Mouse (Mus musculus) limb, embryonic 10.5 days (tissue): ENCODE measurements at regions not wholly inside any gene's neighbourhood (a gene's known extent, or its start where the extent isn't known, plus 50 kb on each side); places are given as distances from the start of the nearest gene placed in this dataset.

ENCODE experiments used
- DNase-seq: peaks from one replicate; pipeline ENCODE4 v3.0.0-alpha.2; 2017; ENCODE audit warnings: low spot score
- H3K27ac ChIP-seq: fragments of 300-500 bp; sonication (generic); 2 replicates; pipeline ENCODE4 v1.5.1; 2016; ENCODE audit warnings: mild to moderate bottlenecking
- H3K27me3 ChIP-seq: fragments of 300-500 bp; sonication (generic); 2 replicates; pipeline ENCODE4 v1.6.1; 2016; ENCODE audit warnings: low read depth, mild to moderate bottlenecking; ENCODE audit not compliant: poor library complexity, severe bottlenecking
- H3K36me3 ChIP-seq: fragments of 300-500 bp; sonication (generic); 2 replicates; pipeline ENCODE4 v1.6.1; 2016; ENCODE audit warnings: mild to moderate bottlenecking, moderate library complexity
- H3K4me1 ChIP-seq: fragments of 300-500 bp; sonication (generic); 2 replicates; pipeline ENCODE4 v1.6.1; 2016
- H3K4me3 ChIP-seq: fragments of 300-500 bp; sonication (generic); 2 replicates; pipeline ENCODE4 v1.5.1; 2016; ENCODE audit warnings: mild to moderate bottlenecking, moderate library complexity
- H3K9me3 ChIP-seq: fragments of 300-500 bp; sonication (generic); replicated peaks from 2 replicates; pipeline ENCODE4 v1.6.1; 2016; ENCODE audit warnings: mild to moderate bottlenecking
- WGBS: fragments of 180-500 bp; shearing (Covaris S2); methylation state at CpG from one replicate; pipeline ENCODE4 v1.1.7; 2016; 5-methylcytosine and 5-hydroxymethylcytosine counted together

GRCm38 (mm10) chr9:120739199-120739952, 168.1 kb downstream of the Rpl14 start:
- Histone ChIP-seq H3K36me3 (no peaks in the 10 kb centered on the region), H3K4me3 (no peak overlapping the region), H3K9me3 (no peaks in the 10 kb centered on the region), H3K27ac (peak overlapping the region; percentile 73), H3K27me3 (0 out of 2 replicates have a peak, but pooled peaks cover 7% of the 10 kb centered on the region), H3K4me1 (peaks cover 33% of the 10 kb centered on the region)
- DNase-seq = no peak
- WGBS = 69% methylated on average over 14 of the region's 14 CpGs

- Histone ChIP-seq H3K9me3 (no peaks in the 10 kb centered on the region), H3K4me3 (no peak overlapping the region), H3K27me3 (0 out of 2 replicates have a peak, but pooled peaks cover 4% of the 10 kb centered on the region), H3K4me1 (peaks cover 28% of the 10 kb centered on the region), H3K27ac (peak overlapping the region; percentile 73), H3K36me3 (no peaks in the 10 kb centered on the region)
- no peak for DNase-seq
- 38% methylated on average over 6 of the region's 6 CpGs for WGBS
Observed at GRCm38 (mm10) chr9:120739953-120740524, 168.8 kb downstream of the Rpl14 start.

GRCm38 (mm10) chr9:120741521-120741920, 170.3 kb downstream of the Rpl14 start:
- DNase-seq = no peak
- H3K36me3 ChIP-seq = no peaks in the 10 kb centered on the region
- 89% methylated on average over 2 of the region's 2 CpGs for WGBS
- H3K27me3 ChIP-seq = no peaks in the 10 kb centered on the region
- peaks cover 21% of the 10 kb centered on the region for H3K4me1 ChIP-seq
- no peak overlapping the region for H3K4me3 ChIP-seq
- H3K27ac ChIP-seq = no peak overlapping the region
- H3K9me3 ChIP-seq = no peaks in the 10 kb centered on the region

- H3K27me3 ChIP-seq = no peaks in the 10 kb centered on the region
- no peak for DNase-seq
- H3K4me1 ChIP-seq = peaks cover 22% of the 10 kb centered on the region
- H3K36me3 ChIP-seq = no peaks in the 10 kb centered on the region
- 89% methylated on average over 9 of the region's 9 CpGs for WGBS
- no peak overlapping the region for H3K4me3 ChIP-seq
- H3K27ac ChIP-seq = no peak overlapping the region
- no peaks in the 10 kb centered on the region for H3K9me3 ChIP-seq
Observed at GRCm38 (mm10) chr9:120743455-120743854, 172.2 kb downstream of the Rpl14 start.

GRCm38 (mm10) chr9:120745674-120746073, 174.4 kb downstream of the Rpl14 start:
- no peak for DNase-seq
- H3K4me1 ChIP-seq = peaks cover 5% of the 10 kb centered on the region
- no peaks in the 10 kb centered on the region for H3K36me3 ChIP-seq
- no peaks in the 10 kb centered on the region for H3K27me3 ChIP-seq
- no peak overlapping the region for H3K4me3 ChIP-seq
- no peaks in the 10 kb centered on the region for H3K9me3 ChIP-seq
- 93% methylated on average over 6 of the region's 6 CpGs for WGBS
- no peak overlapping the region for H3K27ac ChIP-seq

GRCm38 (mm10) chr9:120750820-120751219, 178.2 kb upstream of the Ctnnb1 start:
- Histone ChIP-seq H3K9me3 (no peaks in the 10 kb centered on the region), H3K4me3 (no peak overlapping the region), H3K27me3 (no peaks in the 10 kb centered on the region), H3K4me1 (peaks cover 5% of the 10 kb centered on the region; the same call in 1 of the 2 replicates), H3K27ac (no peak overlapping the region), H3K36me3 (no peaks in the 10 kb centered on the region)
- DNase-seq = no peak
- 87% methylated on average over 4 of the region's 4 CpGs for WGBS

- Histone ChIP-seq H3K36me3 (no peaks in the 10 kb centered on the region), H3K9me3 (no peaks in the 10 kb centered on the region), H3K27ac (no peak overlapping the region), H3K4me3 (no peak overlapping the region), H3K4me1 (peaks cover 5% of the 10 kb centered on the region; the same call in 1 of the 2 replicates), H3K27me3 (no peaks in the 10 kb centered on the region)
- WGBS = 86% methylated on average over 5 of the region's 5 CpGs
- no peak for DNase-seq
Observed at GRCm38 (mm10) chr9:120751686-120752484, 177.1 kb upstream of the Ctnnb1 start.

GRCm38 (mm10) chr9:120754151-120754550, 174.9 kb upstream of the Ctnnb1 start:
- Histone ChIP-seq H3K4me3 (no peak overlapping the region), H3K36me3 (no peaks in the 10 kb centered on the region), H3K4me1 (no peaks in the 10 kb centered on the region), H3K27me3 (no peaks in the 10 kb centered on the region), H3K27ac (no peak overlapping the region), H3K9me3 (no peaks in the 10 kb centered on the region)
- DNase-seq = no peak

- H3K27ac ChIP-seq = no peak overlapping the region
- peaks cover 5% of the 10 kb centered on the region; the same call in 1 of the 2 replicates for H3K4me1 ChIP-seq
- no peak overlapping the region for H3K4me3 ChIP-seq
- DNase-seq = no peak
- H3K27me3 ChIP-seq = no peaks in the 10 kb centered on the region
- no peaks in the 10 kb centered on the region for H3K9me3 ChIP-seq
- no peaks in the 10 kb centered on the region for H3K36me3 ChIP-seq
- WGBS = 86% methylated on average over 7 of the region's 7 CpGs
Observed at GRCm38 (mm10) chr9:120755486-120755885, 173.5 kb upstream of the Ctnnb1 start.

- H3K9me3 ChIP-seq = no peaks in the 10 kb centered on the region
- H3K36me3 ChIP-seq = no peaks in the 10 kb centered on the region
- no peak for DNase-seq
- 91% methylated on average over 3 of the region's 3 CpGs for WGBS
- no peak overlapping the region for H3K4me3 ChIP-seq
- no peaks in the 10 kb centered on the region for H3K27me3 ChIP-seq
- no peak overlapping the region for H3K27ac ChIP-seq
- H3K4me1 ChIP-seq = peaks cover 5% of the 10 kb centered on the region; the same call in 1 of the 2 replicates
Observed at GRCm38 (mm10) chr9:120758003-120758402, 171.0 kb upstream of the Ctnnb1 start.

GRCm38 (mm10) chr9:120758632-120759031, 170.4 kb upstream of the Ctnnb1 start:
- Histone ChIP-seq H3K27ac (no peak overlapping the region), H3K4me1 (peaks cover 5% of the 10 kb centered on the region; the same call in 1 of the 2 replicates), H3K27me3 (no peaks in the 10 kb centered on the region), H3K9me3 (no peaks in the 10 kb centered on the region), H3K36me3 (no peaks in the 10 kb centered on the region), H3K4me3 (no peak overlapping the region)
- WGBS = 92% methylated on average over 1 of the region's 1 CpGs
- no peak for DNase-seq

- Histone ChIP-seq H3K4me3 (no peak overlapping the region), H3K9me3 (no peaks in the 10 kb centered on the region), H3K27me3 (no peaks in the 10 kb centered on the region), H3K36me3 (no peaks in the 10 kb centered on the region), H3K27ac (peak overlapping the region; percentile 51; the same call in 1 of the 2 replicates), H3K4me1 (peaks cover 11% of the 10 kb centered on the region; the same call in 1 of the 2 replicates)
- WGBS = 75% methylated on average over 5 of the region's 5 CpGs
- no peak for DNase-seq
Observed at GRCm38 (mm10) chr9:120759771-120760170, 169.2 kb upstream of the Ctnnb1 start.

GRCm38 (mm10) chr9:120763802-120764201, 165.2 kb upstream of the Ctnnb1 start:
- H3K4me1 ChIP-seq = peaks cover 15% of the 10 kb centered on the region
- no peak overlapping the region for H3K27ac ChIP-seq
- no peak overlapping the region for H3K4me3 ChIP-seq
- no peak for DNase-seq
- no peaks in the 10 kb centered on the region for H3K27me3 ChIP-seq
- H3K36me3 ChIP-seq = no peaks in the 10 kb centered on the region
- 80% methylated on average over 2 of the region's 2 CpGs for WGBS
- no peaks in the 10 kb centered on the region for H3K9me3 ChIP-seq
